Mouse (Mus musculus) heart, embryonic 14.5 days (tissue): ENCODE data around the gene Gm45837. TPM values are rescaled to one million over a fixed set of nuclear protein-coding genes. Genes with fewer than 3 reads are reported as not detected.

Experiments used
- ATAC-seq: fragments of 200-750 bp; cut with Nextera tagmentation; 2 replicates; pipeline ENCODE4 v1.8.0; 2017; ENCODE audit warnings: low read depth, moderate TSS enrichment; ENCODE audit not compliant: insufficient number of reproducible peaks, insufficient read depth, low FRiP score
- H3K27ac ChIP-seq, 2 experiments: fragments of 200-500 bp in 1 of 2; fragments of 300-500 bp in 1 of 2; sonication (generic) in 1 of 2; replicated peaks in 1 of 2; 2 replicates each; pipeline ENCODE4 v1.5.1; 2012 to 2014; ENCODE audit warnings: low read depth in 2 of 2, low read length in 2 of 2, control low read depth in 1 of 2, mild to moderate bottlenecking in 1 of 2, mixed read lengths in 1 of 2; ENCODE audit not compliant: control insufficient read depth in 1 of 2, insufficient read depth in 1 of 2
- H3K27me3 ChIP-seq: fragments of 300-500 bp; sonication (generic); 2 replicates; pipeline ENCODE4 v1.6.1; 2014; ENCODE audit warnings: mild to moderate bottlenecking, low read length, control low read depth; ENCODE audit not compliant: control insufficient read depth, insufficient read depth
- H3K36me3 ChIP-seq: fragments of 300-500 bp; sonication (generic); 2 replicates; pipeline ENCODE4 v1.6.1; 2014; ENCODE audit warnings: mild to moderate bottlenecking, control low read depth, low read length, mixed read lengths; ENCODE audit not compliant: control insufficient read depth, insufficient read depth
- H3K4me1 ChIP-seq, 2 experiments: fragments of 200-500 bp in 1 of 2; fragments of 300-500 bp in 1 of 2; sonication (generic) in 1 of 2; 2 replicates each; pipeline ENCODE4 v1.6.1; 2012 to 2014; ENCODE audit warnings: low read length in 2 of 2, control low read depth in 1 of 2, mixed read lengths in 1 of 2; ENCODE audit not compliant: control insufficient read depth in 2 of 2, insufficient read depth in 2 of 2
- H3K4me2 ChIP-seq: fragments of 300-500 bp; sonication (generic); 2 replicates; pipeline ENCODE4 v1.6.1; 2014; ENCODE audit warnings: mild to moderate bottlenecking, low read length
- H3K4me3 ChIP-seq, 2 experiments: fragments of 200-500 bp in 1 of 2; fragments of 300-500 bp in 1 of 2; sonication (generic) in 1 of 2; 2 replicates each; pipeline ENCODE4 v1.5.1; 2012 to 2014; ENCODE audit warnings: low read length in 2 of 2, mild to moderate bottlenecking in 2 of 2, control low read depth in 1 of 2, low read depth in 1 of 2, moderate library complexity in 1 of 2; ENCODE audit not compliant: control insufficient read depth in 1 of 2, insufficient read depth in 1 of 2
- H3K9ac ChIP-seq: fragments of 300-500 bp; sonication (generic); 2 replicates; pipeline ENCODE4 v1.6.1; 2014; ENCODE audit warnings: mild to moderate bottlenecking, low read length
- H3K9me3 ChIP-seq: fragments of 300-500 bp; sonication (generic); 2 replicates; pipeline ENCODE4 v1.6.1; 2016; ENCODE audit warnings: low read length, control low read depth; ENCODE audit not compliant: control insufficient read depth
- WGBS: fragments of 180-500 bp; shearing (Covaris S2); extraction: QIAGEN DNeasy Blood & Tissue Kit; methylation state at CpG from one replicate; pipeline ENCODE4 v1.1.7; 2014; 5-methylcytosine and 5-hydroxymethylcytosine counted together
- polyA plus RNA-seq: library from polyadenylated mRNA; unstranded; fragments of >200 nt; fragmentation: Nextera tagmentation; extraction: Ambion mirVana; gene quantifications from 2 replicates; pipeline ENCODE4 v1.2.1, GENCODE M21; 2014

Gm45837 gene
- polyA plus RNA-seq, 1 experiment from 2014 or later = not detected

DNA sequence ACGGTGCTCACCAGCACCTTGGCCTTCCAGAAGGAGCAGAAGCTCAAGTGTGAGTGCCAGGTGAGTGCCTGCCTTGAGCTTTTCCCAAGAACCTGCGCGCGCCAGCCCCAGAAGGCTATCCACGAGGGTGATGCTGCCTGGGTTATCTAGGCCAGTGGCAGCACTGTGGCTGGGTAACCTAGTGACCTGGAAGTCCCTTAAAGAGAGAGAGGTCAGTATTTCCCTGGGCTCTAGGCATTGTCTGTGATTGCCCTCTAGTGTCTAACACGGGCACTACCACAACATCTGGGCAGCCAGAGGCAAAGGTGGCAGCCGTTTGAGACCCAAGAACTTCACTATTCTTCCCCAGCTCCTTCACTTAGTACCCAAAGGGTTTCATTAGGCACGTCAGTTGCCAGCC lies 92.7 kb downstream of the Gm45837 start:
- no peak; the same call in 1 of the 2 replicates for ATAC-seq
- 21% methylated on average over 8 of the region's 8 CpGs for WGBS
- H3K4me1 ChIP-seq = peaks cover 0 to 3% of the 10 kb centered on the region in 2 experiments; a peak in 1 of 4 replicates

DNA sequence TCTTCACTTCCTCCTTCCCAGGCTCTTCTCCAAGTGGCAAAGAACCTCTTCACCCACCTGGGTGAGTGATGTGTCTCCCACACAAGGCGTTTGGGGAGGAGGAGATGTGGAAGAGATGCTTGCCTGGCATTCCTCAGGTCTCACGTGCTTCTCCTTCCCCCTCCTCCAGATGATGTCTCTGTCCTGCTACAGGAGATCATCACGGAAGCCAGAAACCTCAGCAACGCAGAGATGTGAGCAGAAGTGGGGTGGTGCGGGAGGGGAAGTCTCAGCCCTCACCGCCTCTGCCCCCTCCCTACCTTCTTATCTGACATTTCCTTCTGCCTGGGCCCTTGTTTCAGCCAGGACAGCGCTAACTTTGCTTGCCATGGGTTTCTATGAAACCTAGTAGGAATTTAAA lies 93.1 kb downstream of the Gm45837 start:
- Histone ChIP-seq H3K27me3 (peaks cover 60% of the 10 kb centered on the region), H3K9me3 (no peaks in the 10 kb centered on the region), H3K36me3 (no peaks in the 10 kb centered on the region), H3K27ac (no peak overlapping the region), H3K9ac (no peak overlapping the region), H3K4me3 (no peak overlapping the region), H3K4me2 (no peak overlapping the region), H3K4me1 (peaks cover 0 to 3% of the 10 kb centered on the region in 2 experiments; a peak in 1 of 4 replicates)
- 30% methylated on average over 7 of the region's 7 CpGs for WGBS
- ATAC-seq = no peak

More for the DNA sequence above, 92.7 kb downstream of the Gm45837 start:
- Histone ChIP-seq H3K4me2 (no peak overlapping the region), H3K36me3 (no peaks in the 10 kb centered on the region), H3K4me3 (no peak overlapping the region), H3K27me3 (peaks cover 64% of the 10 kb centered on the region), H3K9ac (no peak overlapping the region), H3K9me3 (no peaks in the 10 kb centered on the region), H3K27ac (no peak overlapping the region)

DNA sequence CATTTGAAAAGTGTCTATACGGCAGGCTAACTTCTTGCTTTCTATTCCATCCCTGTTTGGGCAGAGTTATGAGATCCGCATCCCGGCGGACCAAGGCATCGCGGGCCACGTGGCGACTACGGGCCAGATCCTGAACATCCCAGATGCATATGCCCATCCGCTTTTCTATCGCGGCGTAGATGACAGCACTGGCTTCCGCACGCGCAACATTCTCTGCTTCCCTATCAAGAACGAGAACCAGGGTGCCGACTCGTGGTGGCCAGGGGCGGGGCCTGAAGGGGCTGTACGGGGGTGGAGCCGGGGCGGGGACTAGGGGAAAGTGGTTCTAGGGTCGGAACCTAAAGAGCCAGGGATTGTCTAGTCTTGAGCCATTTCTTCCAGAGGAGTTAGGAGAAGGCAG lies 93.8 kb downstream of the Gm45837 start:
- Histone ChIP-seq H3K4me2 (peak overlapping the region; percentile 54), H3K27me3 (peaks cover 53% of the 10 kb centered on the region), H3K27ac (no peak overlapping the region), H3K36me3 (no peaks in the 10 kb centered on the region), H3K4me1 (peaks cover 0 to 3% of the 10 kb centered on the region in 2 experiments; a peak in 1 of 4 replicates), H3K4me3 (peak overlapping the region; percentile 20 to 25; a peak in 3 of 4 replicates), H3K9ac (0 out of 2 replicates have a peak overlapping the region, but pooled peaks have one; percentile 12), H3K9me3 (no peaks in the 10 kb centered on the region)
- WGBS = 7% methylated on average over 24 of the region's 24 CpGs
- no peak for ATAC-seq

DNA sequence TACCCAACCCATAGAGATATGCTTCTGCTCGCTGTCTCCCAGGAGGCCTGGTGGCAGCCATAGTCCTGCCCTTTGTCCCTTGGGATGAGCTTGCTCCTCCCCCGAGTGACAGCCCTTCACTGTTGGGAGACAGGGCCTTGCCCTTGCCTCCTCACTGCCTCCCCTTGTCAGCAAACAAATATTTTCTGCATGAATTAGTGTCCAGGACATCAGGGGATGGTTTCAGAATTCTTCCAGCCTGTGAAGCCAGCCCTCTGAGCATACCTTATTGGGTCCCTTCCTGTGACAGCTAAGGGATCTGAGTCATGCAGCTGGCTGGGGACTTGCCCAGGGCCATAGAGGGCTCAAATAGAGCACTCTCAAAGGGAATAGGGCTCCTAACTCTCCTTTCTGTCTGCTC lies 98.5 kb downstream of the Gm45837 start:
- 48% methylated on average over 2 of the region's 2 CpGs for WGBS
- no peak overlapping the region for H3K27ac ChIP-seq
- peaks cover 21% of the 10 kb centered on the region for H3K27me3 ChIP-seq
- no peak overlapping the region for H3K4me3 ChIP-seq
- ATAC-seq = no peak
- no peak overlapping the region for H3K4me2 ChIP-seq
- H3K4me1 ChIP-seq = peaks cover 0 to 3% of the 10 kb centered on the region in 2 experiments; a peak in 1 of 4 replicates
- no peak overlapping the region for H3K9ac ChIP-seq
- H3K9me3 ChIP-seq = no peaks in the 10 kb centered on the region
- no peaks in the 10 kb centered on the region for H3K36me3 ChIP-seq

DNA sequence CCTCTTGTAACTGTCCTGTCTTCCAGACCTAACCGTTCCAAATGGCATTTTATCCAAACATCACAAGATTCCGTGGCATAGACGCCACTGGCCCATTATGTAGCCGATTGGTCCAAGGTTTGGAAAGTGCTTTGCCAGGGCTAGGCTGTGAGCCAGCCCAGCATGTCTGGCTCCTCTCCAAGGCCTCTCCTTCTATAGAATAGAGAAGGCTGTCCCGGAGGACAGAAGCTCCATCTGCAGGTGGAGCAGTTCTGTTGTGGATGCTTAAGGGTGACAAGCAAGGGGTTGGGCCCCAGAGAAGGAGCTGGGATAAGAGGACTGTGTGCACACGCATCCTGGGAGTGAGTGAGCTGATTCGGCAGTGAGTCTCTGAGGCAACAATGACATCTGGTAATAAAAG lies 103.0 kb downstream of the Gm45837 start:
- no peak for ATAC-seq
- WGBS = 66% methylated on average over 7 of the region's 7 CpGs
- Histone ChIP-seq H3K4me3 (no peak overlapping the region), H3K27me3 (no peaks in the 10 kb centered on the region), H3K4me2 (no peak overlapping the region), H3K36me3 (no peaks in the 10 kb centered on the region), H3K27ac (no peak overlapping the region), H3K4me1 (no peaks in the 10 kb centered on the region), H3K9me3 (no peaks in the 10 kb centered on the region), H3K9ac (no peak overlapping the region)

DNA sequence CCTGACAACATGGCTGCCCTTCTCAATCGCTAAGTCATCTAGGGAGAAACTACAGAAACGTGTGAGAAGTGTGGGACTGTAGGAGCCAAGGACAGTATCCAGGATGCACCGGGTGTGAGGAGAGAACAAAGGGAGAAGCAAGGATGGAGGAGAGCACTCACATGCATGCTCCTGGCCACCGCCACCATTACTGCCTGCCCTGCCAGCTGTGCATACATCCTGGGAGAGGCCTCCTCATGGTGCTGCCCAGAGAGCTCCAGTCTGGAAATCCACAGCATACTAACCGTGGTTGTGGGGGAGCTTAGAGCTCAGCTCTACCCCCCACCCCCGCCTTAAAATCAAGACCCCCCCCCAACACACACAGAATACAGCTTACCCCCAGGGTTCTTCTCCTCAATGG lies 104.1 kb downstream of the Gm45837 start:
- 83% methylated on average over 6 of the region's 6 CpGs for WGBS
- Histone ChIP-seq H3K36me3 (no peaks in the 10 kb centered on the region), H3K9ac (no peak overlapping the region), H3K4me3 (no peak overlapping the region), H3K27me3 (no peaks in the 10 kb centered on the region), H3K9me3 (no peaks in the 10 kb centered on the region), H3K27ac (no peak overlapping the region), H3K4me2 (no peak overlapping the region), H3K4me1 (no peaks in the 10 kb centered on the region)
- no peak for ATAC-seq

DNA sequence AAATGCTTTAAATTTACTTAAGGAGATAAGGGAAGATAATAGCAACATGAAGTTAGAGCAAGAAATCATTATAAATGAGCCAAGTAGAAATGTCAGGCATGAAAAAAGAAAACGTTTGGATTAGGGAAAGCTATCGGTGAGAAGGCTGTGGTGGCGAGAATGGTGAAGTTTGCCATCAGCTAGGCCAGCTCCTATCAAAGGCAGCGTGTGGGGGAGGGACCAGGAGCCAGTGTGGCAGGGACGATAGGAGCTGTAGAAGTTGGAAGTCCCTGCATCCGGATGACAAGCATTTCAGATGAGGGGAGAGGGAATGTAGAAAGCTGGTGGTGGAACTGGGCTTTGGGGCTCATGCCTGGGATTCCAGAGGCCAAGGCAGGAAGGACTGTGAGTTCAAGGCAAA lies 104.6 kb downstream of the Gm45837 start:
- Histone ChIP-seq H3K27ac (no peak overlapping the region), H3K4me1 (no peaks in the 10 kb centered on the region), H3K27me3 (no peaks in the 10 kb centered on the region), H3K4me3 (no peak overlapping the region), H3K36me3 (no peaks in the 10 kb centered on the region), H3K9ac (no peak overlapping the region), H3K4me2 (no peak overlapping the region), H3K9me3 (no peaks in the 10 kb centered on the region)
- 23% methylated on average over 6 of the region's 6 CpGs for WGBS
- ATAC-seq = no peak

DNA sequence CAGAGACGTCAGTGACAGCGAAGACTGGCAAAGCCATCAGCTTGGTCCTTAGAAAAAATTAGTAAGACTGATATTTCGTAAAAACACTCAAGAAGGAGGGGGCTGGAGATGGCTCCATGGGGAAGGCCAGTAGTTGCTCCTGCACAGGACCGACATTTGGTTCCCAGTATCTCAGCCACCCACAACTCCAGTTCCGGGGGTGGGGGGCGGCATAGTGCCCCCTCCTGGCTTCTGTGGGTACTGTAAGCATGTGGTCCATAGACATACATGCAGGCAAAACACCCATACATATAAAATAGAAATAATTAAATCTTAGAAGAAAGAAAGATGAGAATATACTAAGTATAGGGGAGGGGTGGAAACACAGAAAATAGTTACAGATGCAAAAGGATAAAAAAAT lies 105.8 kb downstream of the Gm45837 start:
- H3K4me2 ChIP-seq = no peak overlapping the region
- H3K36me3 ChIP-seq = no peaks in the 10 kb centered on the region
- no peaks in the 10 kb centered on the region for H3K9me3 ChIP-seq
- H3K27ac ChIP-seq = no peak overlapping the region
- WGBS = 62% methylated on average over 6 of the region's 6 CpGs
- H3K4me1 ChIP-seq = no peaks in the 10 kb centered on the region
- H3K4me3 ChIP-seq = no peak overlapping the region
- ATAC-seq = no peak
- H3K9ac ChIP-seq = no peak overlapping the region
- H3K27me3 ChIP-seq = no peaks in the 10 kb centered on the region
